Mouse (Mus musculus): ENCODE measurements around the gene Higd2a.

GRCm38 (mm10) chr13:54556176-54556575 is 33.8 kb upstream of the Higd2a start:
- TF ChIP-seq CTCF (conservative IDR thresholded peaks at IDR 0.05; ENCODE audit: low read length) (no peak), POU5F1 (IDR thresholded peaks at IDR 0.05; ENCODE audit: borderline replicate concordance, low read length) (no peak), NANOG (IDR thresholded peaks at IDR 0.05; ENCODE audit: borderline replicate concordance, low read length) (no peak)

All from E14TG2a.4 (cell line).